Mouse (Mus musculus): ENCODE data around the gene Slc38a4.

DNA sequence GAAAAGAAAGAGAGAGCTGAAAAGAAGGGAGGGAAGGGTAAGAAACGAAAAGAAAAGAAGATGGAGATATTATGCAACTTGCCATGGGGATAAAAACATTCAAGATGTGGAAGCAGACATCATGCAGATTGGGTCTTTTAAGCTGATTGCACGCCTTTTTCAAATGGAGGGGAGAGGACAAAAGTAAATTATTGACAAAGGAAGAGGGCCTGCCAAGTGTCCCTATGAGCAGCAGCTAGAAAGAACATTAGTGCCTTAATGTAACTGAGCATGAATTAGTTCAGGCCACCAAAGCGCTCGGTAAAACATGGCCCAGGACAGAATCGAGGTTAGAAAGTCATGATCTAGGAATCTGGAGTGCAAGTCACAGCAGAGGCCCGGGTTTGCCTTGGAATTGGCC is 35.5 kb downstream of the Slc38a4 start:
- no peak for TF ChIP-seq CTCF (IDR thresholded peaks at IDR 0.05)
- TF ChIP-seq EP300 (IDR thresholded peaks at IDR 0.05): no peak; the same call in 1 of the 2 replicates
